Mouse (Mus musculus) heart, adult 11 months (tissue): ENCODE results near the gene Mrgpre.

Source experiments
- DNase-seq: peaks from one replicate; pipeline ENCODE4 v3.0.0; 2022

Gene Mrgpre

GRCm38 (mm10) chr7:143783996-143784829 is at the start of gene Mrgpre:
Mrgpre (minus strand) TSS chr7:143784500.
- peak; percentile 99 for DNase-seq

GRCm38 (mm10) chr7:143833581-143834190 is 49.4 kb upstream of the Mrgpre start:
- peak; percentile 55 for DNase-seq

- DNase-seq = no peak
Observed at GRCm38 (mm10) chr7:143832611-143833010, 48.3 kb upstream of the Mrgpre start.

GRCm38 (mm10) chr7:143832196-143832595 is 47.9 kb upstream of the Mrgpre start:
- DNase-seq = peak; percentile 92

GRCm38 (mm10) chr7:143830399-143830798 is 46.1 kb upstream of the Mrgpre start:
- DNase-seq = peak; percentile 93

- DNase-seq = peak; percentile 100
Observed at GRCm38 (mm10) chr7:143829504-143830331, 45.4 kb upstream of the Mrgpre start.

- DNase-seq = no peak
Observed at GRCm38 (mm10) chr7:143826985-143827384, 42.7 kb upstream of the Mrgpre start.

- DNase-seq = no peak
Observed at GRCm38 (mm10) chr7:143823266-143823605, 38.9 kb upstream of the Mrgpre start.

- peak; percentile 100 for DNase-seq
Observed at GRCm38 (mm10) chr7:143822375-143823265, 38.3 kb upstream of the Mrgpre start, which contains the start of the genes Nadsyn1 and Dhcr7. Nadsyn1 (minus strand) TSS chr7:143822849. Dhcr7 (plus strand) TSS chr7:143823145.

GRCm38 (mm10) chr7:143821241-143821640 is 36.9 kb upstream of the Mrgpre start:
- DNase-seq = no peak

- DNase-seq = no peak
Observed at GRCm38 (mm10) chr7:143819201-143819600, 34.9 kb upstream of the Mrgpre start.

GRCm38 (mm10) chr7:143808909-143809308 is 24.6 kb upstream of the Mrgpre start:
- no peak for DNase-seq

- no peak for DNase-seq
Observed at GRCm38 (mm10) chr7:143805199-143805624, 20.9 kb upstream of the Mrgpre start.

- no peak for DNase-seq
Observed at GRCm38 (mm10) chr7:143801195-143802065, 17.1 kb upstream of the Mrgpre start.

- no peak for DNase-seq
Observed at GRCm38 (mm10) chr7:143800770-143801169, 16.5 kb upstream of the Mrgpre start.

GRCm38 (mm10) chr7:143798783-143799182 is 14.5 kb upstream of the Mrgpre start:
- DNase-seq = no peak

GRCm38 (mm10) chr7:143793121-143793520 is 8.8 kb upstream of the Mrgpre start:
- DNase-seq = peak; percentile 92

GRCm38 (mm10) chr7:143792336-143792985 is 8.2 kb upstream of the Mrgpre start:
- DNase-seq = no peak

GRCm38 (mm10) chr7:143783378-143783995 is 813 bp downstream of the Mrgpre start:
- no peak for DNase-seq

GRCm38 (mm10) chr7:143777375-143777774 is 6.9 kb downstream of the Mrgpre start:
- peak; percentile 98 for DNase-seq
